In the genomic region with DNA sequence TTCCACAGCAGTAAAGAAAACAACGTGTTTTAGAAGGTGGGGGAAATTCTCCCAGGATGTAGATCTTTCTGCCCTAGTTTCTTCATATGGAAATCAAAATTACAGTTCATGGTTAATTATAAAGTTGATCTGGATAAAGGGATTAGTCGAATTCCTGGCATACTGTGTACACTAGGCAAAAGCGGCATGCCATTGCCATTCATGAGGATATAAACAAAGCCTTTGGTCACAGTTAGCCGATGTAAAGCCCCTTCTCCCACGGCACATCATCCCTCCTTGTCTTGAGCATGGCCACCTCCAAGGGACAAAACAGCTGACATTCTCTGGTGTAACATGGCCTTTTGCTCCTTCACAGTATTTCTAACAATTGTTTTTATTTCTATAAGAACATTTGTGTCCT, we compare ENCODE assay signal across 19 mouse cellular contexts. TPM values are rescaled to one million over a fixed set of nuclear protein-coding genes. Genes with fewer than 3 reads are reported as not detected.
A peak's percentile ranks its signal among the peaks of the same experiment; 100 is the strongest.
DNase-seq lines count a peak whose midpoint lies in the region; ATAC-seq and TF ChIP-seq lines count a peak whose summit lies in the region.
"Had no signal": no experiment of that assay in that cellular context is flagged by ENCODE, and none has a peak within 500 bp of the region (broad histone marks: within the 10 kb centered on the region; RNA-seq: fewer than 3 reads in every experiment).

No protein-coding gene starts in this region.

- no peak for TF ChIP-seq POLR2A in lung, adult 2 months (IDR thresholded peaks at IDR 0.05; ENCODE audit: borderline replicate concordance, extremely low read depth, low read depth, low read length)

- WGBS in hindbrain, embryonic 10.5 days = 17% methylated on average over 5 of the region's 5 CpGs
- WGBS in hindbrain, embryonic 16.5 days = 15% methylated on average over 5 of the region's 5 CpGs
- WGBS in embryonic facial prominence, embryonic 10.5 days = 30% methylated on average over 5 of the region's 5 CpGs
- 6% methylated on average over 5 of the region's 5 CpGs for WGBS in forebrain, embryonic 14.5 days
- WGBS in midbrain, embryonic 13.5 days = 6% methylated on average over 5 of the region's 5 CpGs
- WGBS in lung, adult 2 months = 71% methylated on average over 5 of the region's 5 CpGs

- H3K4me3 ChIP-seq in hindbrain, embryonic 10.5 days = peak overlapping the region; percentile 72
- no peak overlapping the region for H3K4me3 ChIP-seq in hindbrain, embryonic 16.5 days (ENCODE audit: low read length)
- peak overlapping the region; percentile 73 for H3K4me3 ChIP-seq in embryonic facial prominence, embryonic 10.5 days
- peak overlapping the region; percentile 13; the same call in 1 of the 2 replicates for H3K4me3 ChIP-seq in forebrain, embryonic 14.5 days (ENCODE audit: low read depth, low read length)
- H3K4me3 ChIP-seq in midbrain, embryonic 13.5 days (replicated peaks) = peak overlapping the region; percentile 30
- H3K4me3 ChIP-seq in lung, adult 2 months (replicated peaks; ENCODE audit: extremely low read depth, low read depth, low read length) = no peak overlapping the region
- H3K4me3 ChIP-seq: heart, embryonic 10.5 days; intestine, embryonic 15.5 days; stomach, embryonic 15.5 days had no signal

- H3K36me3 ChIP-seq in hindbrain, embryonic 10.5 days = peaks cover 5% of the 10 kb centered on the region; the same call in 1 of the 2 replicates
- no peaks in the 10 kb centered on the region for H3K36me3 ChIP-seq in hindbrain, embryonic 16.5 days (ENCODE audit: control insufficient read depth, insufficient read depth, low read length)
- H3K36me3 ChIP-seq in embryonic facial prominence, embryonic 10.5 days (replicated peaks) = no peaks in the 10 kb centered on the region
- no peaks in the 10 kb centered on the region for H3K36me3 ChIP-seq in forebrain, embryonic 14.5 days (ENCODE audit: control insufficient read depth, insufficient read depth, low read length)
- H3K36me3 ChIP-seq in midbrain, embryonic 13.5 days = no peaks in the 10 kb centered on the region
- H3K36me3 ChIP-seq: heart, embryonic 10.5 days; intestine, embryonic 15.5 days; stomach, embryonic 15.5 days had no signal

- ATAC-seq in hindbrain, embryonic 16.5 days = no peak
- ATAC-seq in forebrain, embryonic 14.5 days = no peak
- ATAC-seq in midbrain, embryonic 13.5 days = no peak
- ATAC-seq: intestine, embryonic 15.5 days had no signal

- H3K9me3 ChIP-seq in hindbrain, embryonic 10.5 days = no peaks in the 10 kb centered on the region
- H3K9me3 ChIP-seq in hindbrain, embryonic 16.5 days (ENCODE audit: control insufficient read depth, low read length) = no peaks in the 10 kb centered on the region
- no peaks in the 10 kb centered on the region for H3K9me3 ChIP-seq in embryonic facial prominence, embryonic 10.5 days
- H3K9me3 ChIP-seq in forebrain, embryonic 14.5 days (replicated peaks; ENCODE audit: control insufficient read depth, low read length) = no peaks in the 10 kb centered on the region
- no peaks in the 10 kb centered on the region for H3K9me3 ChIP-seq in midbrain, embryonic 13.5 days
- H3K9me3 ChIP-seq: heart, embryonic 10.5 days; intestine, embryonic 15.5 days; stomach, embryonic 15.5 days had no signal

- H3K27me3 ChIP-seq in hindbrain, embryonic 10.5 days (ENCODE audit: insufficient read depth, poor library complexity, severe bottlenecking) = no peaks in the 10 kb centered on the region
- H3K27me3 ChIP-seq in hindbrain, embryonic 16.5 days (replicated peaks; ENCODE audit: control insufficient read depth, insufficient read depth, low read length) = no peaks in the 10 kb centered on the region
- H3K27me3 ChIP-seq in embryonic facial prominence, embryonic 10.5 days (replicated peaks; ENCODE audit: low read depth, poor library complexity, severe bottlenecking) = peaks cover 33% of the 10 kb centered on the region
- no peaks in the 10 kb centered on the region for H3K27me3 ChIP-seq in forebrain, embryonic 14.5 days (replicated peaks; ENCODE audit: control insufficient read depth, insufficient read depth, low read length)
- no peaks in the 10 kb centered on the region; the same call in 1 of the 2 replicates for H3K27me3 ChIP-seq in midbrain, embryonic 13.5 days

- no peak overlapping the region for H3K4me2 ChIP-seq in hindbrain, embryonic 16.5 days (ENCODE audit: low read length)
- H3K4me2 ChIP-seq in forebrain, embryonic 14.5 days (ENCODE audit: low read length) = peak overlapping the region; percentile 30
- H3K4me2 ChIP-seq in midbrain, embryonic 13.5 days (replicated peaks) = peak overlapping the region; percentile 43
- H3K4me2 ChIP-seq: intestine, embryonic 15.5 days; stomach, embryonic 15.5 days had no signal

- no peak for DNase-seq in hindbrain, embryonic 10.5 days (ENCODE audit: low spot score)
- DNase-seq in embryonic facial prominence, embryonic 10.5 days (ENCODE audit: low spot score) = no peak
- DNase-seq in forebrain, embryonic 14.5 days (ENCODE audit: low spot score) = no peak
- DNase-seq in heart, adult 8-10 months (ENCODE audit: low spot score) = no peak
- no peak for DNase-seq in lung, adult 2 months
- no peak for DNase-seq in lung, postnatal 36 days
- DNase-seq: adrenal gland, adult 8-10 months; cerebellum, adult 11-12 months; cerebellum, postnatal 25 days; gastrocnemius, postnatal 10 days; heart, postnatal 10 days; lung, postnatal 14 days; spleen, adult 18-20 months; thymus, adult 2 months had no signal

- H3K9ac ChIP-seq in hindbrain, embryonic 16.5 days (ENCODE audit: low read depth, low read length) = no peak overlapping the region
- H3K9ac ChIP-seq in forebrain, embryonic 14.5 days (ENCODE audit: low read length) = no peak overlapping the region
- 0 out of 2 replicates have a peak overlapping the region, but pooled peaks have one; percentile 19 for H3K9ac ChIP-seq in midbrain, embryonic 13.5 days (replicated peaks)
- H3K9ac ChIP-seq: intestine, embryonic 15.5 days; stomach, embryonic 15.5 days had no signal

- no peak for TF ChIP-seq CTCF in lung, adult 2 months (IDR thresholded peaks at IDR 0.05; ENCODE audit: insufficient read depth, low read length)

- H3K27ac ChIP-seq in hindbrain, embryonic 10.5 days = peak overlapping the region; percentile 91
- no peak overlapping the region for H3K27ac ChIP-seq in hindbrain, embryonic 16.5 days (ENCODE audit: low read depth, low read length)
- no peak overlapping the region for H3K27ac ChIP-seq in embryonic facial prominence, embryonic 10.5 days (replicated peaks)
- no peak overlapping the region for H3K27ac ChIP-seq in forebrain, embryonic 14.5 days (ENCODE audit: low read depth, low read length)
- 0 out of 2 replicates have a peak overlapping the region, but pooled peaks have one; percentile 7 for H3K27ac ChIP-seq in midbrain, embryonic 13.5 days
- H3K27ac ChIP-seq: heart, embryonic 10.5 days; intestine, embryonic 15.5 days; stomach, embryonic 15.5 days had no signal

- peaks cover 90% of the 10 kb centered on the region for H3K4me1 ChIP-seq in hindbrain, embryonic 10.5 days (replicated peaks)
- H3K4me1 ChIP-seq in hindbrain, embryonic 16.5 days (ENCODE audit: control insufficient read depth, insufficient read depth, low read depth, low read length) = no peaks in the 10 kb centered on the region
- peaks cover 22% of the 10 kb centered on the region for H3K4me1 ChIP-seq in embryonic facial prominence, embryonic 10.5 days
- H3K4me1 ChIP-seq in forebrain, embryonic 14.5 days (ENCODE audit: control insufficient read depth, insufficient read depth, low read length) = peaks cover 31% of the 10 kb centered on the region
- peaks cover 53% of the 10 kb centered on the region for H3K4me1 ChIP-seq in midbrain, embryonic 13.5 days (replicated peaks)
- H3K4me1 ChIP-seq in lung, adult 2 months (ENCODE audit: control insufficient read depth, insufficient read depth, low read length) = peaks cover 2% of the 10 kb centered on the region; the same call in 1 of the 2 replicates

RNA-seq across cellular contexts. Expression of gene Adgrv1, which starts 2.4 kb away (rescaled TPM):
- 45.3 and 45.6 TPM in 2 replicates for polyA plus RNA-seq in hindbrain, embryonic 10.5 days (2016; fragmentation: Nextera tagmentation; extraction: Ambion mirVana)
- 5.6 and 8.7 TPM in 2 replicates for polyA plus RNA-seq in hindbrain, embryonic 16.5 days (2015; fragmentation: Nextera tagmentation; extraction: Ambion mirVana)
- 10.9 and 16.9 TPM in 2 replicates for polyA plus RNA-seq in embryonic facial prominence, embryonic 10.5 days (2016; fragmentation: Nextera tagmentation; extraction: Ambion mirVana)
- polyA plus RNA-seq in forebrain, embryonic 14.5 days (2014; fragmentation: Nextera tagmentation; extraction: Ambion mirVana) = 14.7 and 14.8 TPM in 2 replicates
- polyA plus RNA-seq in midbrain, embryonic 13.5 days (2015; fragmentation: Nextera tagmentation; extraction: Ambion mirVana) = 28.5 and 29.1 TPM in 2 replicates
- under 1 TPM; 0.05 to 0.38 (median 0.30) TPM for total RNA-seq in heart, adult 8-10 months (2022)
- 0.46 and 1.3 TPM in 2 replicates for polyA plus RNA-seq in lung, adult 2 months (2012; rRNA removed)

RNA-seq across cellular contexts. Expression of gene Lysmd3, which starts 26.9 kb away (rescaled TPM):
- polyA plus RNA-seq in hindbrain, embryonic 10.5 days (2016; fragmentation: Nextera tagmentation; extraction: Ambion mirVana) = 23.1 and 25.9 TPM in 2 replicates
- polyA plus RNA-seq in hindbrain, embryonic 16.5 days (2015; fragmentation: Nextera tagmentation; extraction: Ambion mirVana) = 16.5 and 16.7 TPM in 2 replicates
- 20.7 and 21.1 TPM in 2 replicates for polyA plus RNA-seq in embryonic facial prominence, embryonic 10.5 days (2016; fragmentation: Nextera tagmentation; extraction: Ambion mirVana)
- 25.2 and 28.8 TPM in 2 replicates for polyA plus RNA-seq in forebrain, embryonic 14.5 days (2014; fragmentation: Nextera tagmentation; extraction: Ambion mirVana)
- polyA plus RNA-seq in midbrain, embryonic 13.5 days (2015; fragmentation: Nextera tagmentation; extraction: Ambion mirVana) = 21.5 and 22.5 TPM in 2 replicates
- total RNA-seq in heart, adult 8-10 months (2022) = 10 to 100 TPM; 11.9 to 15.0 (median 14.2) TPM
- 6.1 and 7.2 TPM in 2 replicates for polyA plus RNA-seq in lung, adult 2 months (2012; rRNA removed)

Comparison
In these comparisons a context has a peak if more than half of its experiments do, and no peak if none do; other contexts are left out.
1. H3K27ac ChIP-seq: peak in hindbrain, embryonic 10.5 days (single experiment) and midbrain, embryonic 13.5 days (single experiment); none in hindbrain, embryonic 16.5 days (single experiment), embryonic facial prominence, embryonic 10.5 days (single experiment) and forebrain, embryonic 14.5 days (single experiment).
2. H3K4me3 ChIP-seq: peak in hindbrain, embryonic 10.5 days (single experiment), embryonic facial prominence, embryonic 10.5 days (single experiment), forebrain, embryonic 14.5 days (single experiment) and midbrain, embryonic 13.5 days (single experiment); none in hindbrain, embryonic 16.5 days (single experiment) and lung, adult 2 months (single experiment).